8 mouse cellular contexts compared by ENCODE assay signal in genomic region chr14:31205562-31206467, GRCm38 (mm10). TPM values are rescaled to one million over a fixed set of nuclear protein-coding genes. Genes with fewer than 3 reads are reported as not detected.
A peak's percentile ranks its signal among the peaks of the same experiment; 100 is the strongest.
DNase-seq lines count a peak whose midpoint lies in the region; ATAC-seq and TF ChIP-seq lines count a peak whose summit lies in the region.

No protein-coding gene starts in this region.

- TF ChIP-seq RAD21 in MEL (IDR thresholded peaks at IDR 0.05; ENCODE audit: low read depth, low read length): no peak

- peak overlapping the region; percentile 73 for H3K4me2 ChIP-seq in intestine, embryonic 14.5 days (ENCODE audit: low read length)
- peak overlapping the region; percentile 85 for H3K4me2 ChIP-seq in limb, embryonic 15.5 days
- H3K4me2 ChIP-seq in myocyte (ENCODE audit: low read depth): peak overlapping the region; percentile 89

- peak overlapping the region; percentile 99 for H3K9ac ChIP-seq in MEL (ENCODE audit: control insufficient read depth, low read depth, low read length, poor library complexity, severe bottlenecking)
- H3K9ac ChIP-seq in intestine, embryonic 14.5 days (ENCODE audit: low read length): peak overlapping the region; percentile 97
- peak overlapping the region; percentile 93 for H3K9ac ChIP-seq in limb, embryonic 15.5 days

- H3K27me3 ChIP-seq in MEL (ENCODE audit: control insufficient read depth in 1 of 2, insufficient read depth in 2 of 2, low read length in 2 of 2): no peaks in the 10 kb centered on the region
- no peaks in the 10 kb centered on the region for H3K27me3 ChIP-seq in cerebellum, adult 2 months (ENCODE audit: control insufficient read depth, insufficient read depth, low read length)
- H3K27me3 ChIP-seq in intestine, embryonic 14.5 days (replicated peaks; ENCODE audit: control insufficient read depth, insufficient read depth, low read length): no peaks in the 10 kb centered on the region
- no peaks in the 10 kb centered on the region for H3K27me3 ChIP-seq in limb, embryonic 15.5 days
- H3K27me3 ChIP-seq in myocyte (ENCODE audit: control insufficient read depth, insufficient read depth, insufficient read length): no peaks in the 10 kb centered on the region

- TF ChIP-seq EP300 in MEL (IDR thresholded peaks at IDR 0.05; ENCODE audit: low read depth in 1 of 2, low read length in 2 of 2): no peak

- DNase-seq in 3T3-L1 (ENCODE audit: low read depth, low spot score): peak; percentile 35
- peak; percentile 68 for DNase-seq in MEL (ENCODE audit: low read depth, low spot score)
- peak; percentile 60 to 74 for DNase-seq in cerebellum, adult 2 months
- DNase-seq in gastrocnemius, adult 2 months: peak; percentile 66
- DNase-seq in intestine, embryonic 14.5 days (ENCODE audit: low spot score): peak; percentile 80
- peak; percentile 51 for DNase-seq in urinary bladder, postnatal 14 days (ENCODE audit: low spot score)

- TF ChIP-seq POLR2A in MEL (IDR thresholded peaks at IDR 0.05; ENCODE audit: control insufficient read depth in 1 of 2, insufficient read depth in 1 of 2, low read depth in 1 of 2, low read length in 2 of 2, poor library complexity in 1 of 2): no peak
- TF ChIP-seq POLR2A in cerebellum, adult 2 months (IDR thresholded peaks at IDR 0.05; ENCODE audit: borderline replicate concordance, insufficient read depth, low read length): 0 out of 2 replicates have a peak, but pooled peaks have one; percentile 27
- TF ChIP-seq POLR2A in myocyte (IDR thresholded peaks at IDR 0.05; ENCODE audit: insufficient read length, low read depth): peak; percentile 26

- H3K79me2 ChIP-seq in MEL (ENCODE audit: control insufficient read depth, insufficient read depth, low read length, poor library complexity) (peaks cover 19% of the 10 kb centered on the region), myocyte (ENCODE audit: control insufficient read depth, insufficient read depth) (peaks cover 70% of the 10 kb centered on the region)

- TF ChIP-seq CTCF in MEL (IDR thresholded peaks at IDR 0.05 in 2 of 3, conservative IDR thresholded peaks at IDR 0.05 in 1 of 3; ENCODE audit: control insufficient read depth in 1 of 3, insufficient read depth in 1 of 3, low read depth in 2 of 3, low read length in 3 of 3, poor library complexity in 1 of 3, severe bottlenecking in 1 of 3): no peak
- TF ChIP-seq CTCF in cerebellum, adult 2 months (IDR thresholded peaks at IDR 0.05; ENCODE audit: borderline replicate concordance, insufficient read depth, low read depth, low read length): no peak
- TF ChIP-seq CTCF in gastrocnemius, adult 2 months (IDR thresholded peaks at IDR 0.05): no peak

- H3K27ac ChIP-seq in MEL (ENCODE audit: control insufficient read depth, low read depth, low read length): peak overlapping the region; percentile 62
- peak overlapping the region; percentile 60 for H3K27ac ChIP-seq in cerebellum, adult 2 months (ENCODE audit: insufficient read depth, low read length)
- H3K27ac ChIP-seq in gastrocnemius, adult 2 months: peak overlapping the region; percentile 95
- peak overlapping the region; percentile 78 for H3K27ac ChIP-seq in intestine, embryonic 14.5 days (ENCODE audit: low read depth)
- H3K27ac ChIP-seq in limb, embryonic 15.5 days: peak overlapping the region; percentile 96

- H3K36me3 ChIP-seq in MEL (ENCODE audit: control insufficient read depth in 1 of 2, insufficient read depth in 2 of 2, low read length in 2 of 2): peaks cover 3 to 18% of the 10 kb centered on the region in 2 experiments; a peak in 3 of 4 replicates
- peaks cover 36% of the 10 kb centered on the region for H3K36me3 ChIP-seq in intestine, embryonic 14.5 days (ENCODE audit: control insufficient read depth, insufficient read depth, low read length)
- H3K36me3 ChIP-seq in limb, embryonic 15.5 days: peaks cover 35% of the 10 kb centered on the region
- H3K36me3 ChIP-seq in myocyte (ENCODE audit: control insufficient read depth, insufficient read depth): peaks cover 45% of the 10 kb centered on the region

- peaks cover 3 to 11% of the 10 kb centered on the region in 2 experiments; a peak in 3 of 4 replicates for H3K4me1 ChIP-seq in MEL (ENCODE audit: control insufficient read depth in 1 of 2, insufficient read depth in 2 of 2, low read length in 2 of 2)
- no peaks in the 10 kb centered on the region; the same call in 1 of the 2 replicates for H3K4me1 ChIP-seq in cerebellum, adult 2 months (ENCODE audit: control insufficient read depth, insufficient read depth, low read length)
- peaks cover 12% of the 10 kb centered on the region for H3K4me1 ChIP-seq in intestine, embryonic 14.5 days (replicated peaks; ENCODE audit: control insufficient read depth, insufficient read depth, low read length)
- peaks cover 18% of the 10 kb centered on the region for H3K4me1 ChIP-seq in limb, embryonic 15.5 days

- ATAC-seq in intestine, embryonic 14.5 days (replicated peaks; ENCODE audit: low FRiP score, low TSS enrichment, low read depth): peak; percentile 63
- ATAC-seq in limb, embryonic 15.5 days (ENCODE audit: insufficient number of reproducible peaks, low FRiP score, low TSS enrichment, low read depth): peak; percentile 62; the same call in 1 of the 2 replicates

- WGBS in cerebellum, adult 2 months: under 1% methylated on average over 39 of the region's 39 CpGs
- under 1% methylated on average over 39 of the region's 39 CpGs for WGBS in intestine, embryonic 14.5 days
- WGBS in limb, embryonic 15.5 days: under 1% methylated on average over 39 of the region's 39 CpGs

- H3K4me3 ChIP-seq in MEL (ENCODE audit: control insufficient read depth in 1 of 2, insufficient read depth in 1 of 2, low read depth in 2 of 2, low read length in 2 of 2) (peak overlapping the region; percentile 84 to 98), myocyte (peak overlapping the region; percentile 100)
- H3K4me3 ChIP-seq in cerebellum, adult 2 months (replicated peaks; ENCODE audit: insufficient read depth, low read depth, low read length): peak overlapping the region; percentile 83
- peak overlapping the region; percentile 86 for H3K4me3 ChIP-seq in gastrocnemius, adult 2 months
- H3K4me3 ChIP-seq in intestine, embryonic 14.5 days (ENCODE audit: low read depth, low read length): peak overlapping the region; percentile 78
- peak overlapping the region; percentile 74 for H3K4me3 ChIP-seq in limb, embryonic 15.5 days

- H3K9me3 ChIP-seq in MEL (replicated peaks; ENCODE audit: insufficient read depth, low read length): no peaks in the 10 kb centered on the region
- H3K9me3 ChIP-seq in intestine, embryonic 14.5 days (ENCODE audit: control insufficient read depth, low read length): no peaks in the 10 kb centered on the region
- no peaks in the 10 kb centered on the region for H3K9me3 ChIP-seq in limb, embryonic 15.5 days

- H3ac ChIP-seq in myocyte (ENCODE audit: control insufficient read depth, insufficient read length): peak overlapping the region; percentile 74

- intact Hi-C loops in gastrocnemius, adult 2 months (cut with DNase I): loop anchor here (5.0 kb wide), 1 partner anchor 46 kb away; the partner anchor contains the start of genes Bap1 and Phf7

RNA-seq across cellular contexts. Expression of gene Tnnc1, which starts 2.3 kb away (rescaled TPM):
- not detected in 2 replicates for total RNA-seq in MEL (2012; rRNA removed)
- polyA plus RNA-seq in MEL (2012; ENCODE audit: insufficient read depth in 1 of 2, insufficient read length in 2 of 2, low read depth in 1 of 2, low replicate concordance in 2 of 2, missing spikeins in 1 of 2) (under 1 TPM in 1 of 2 experiments, not detected in 1; 0.19 TPM), myocyte (2012; fragmentation: generic; extraction: Trizol) (7,028 TPM)
- 6.1 and 7.6 TPM in 2 replicates for polyA plus RNA-seq in cerebellum, adult 2 months (2012; rRNA removed)
- 1,000 to 10,000 TPM in 1 of 2 experiments, 100 to 1,000 TPM in 1; 386 to 1,185 TPM for total RNA-seq in gastrocnemius, adult 2 months (2021)
- 2.2 and 2.6 TPM in 2 replicates for polyA plus RNA-seq in intestine, embryonic 14.5 days (2014; fragmentation: Nextera tagmentation; extraction: Ambion mirVana)
- 276 and 549 TPM in 2 replicates for polyA plus RNA-seq in limb, embryonic 15.5 days (2015; fragmentation: Nextera tagmentation; extraction: Ambion mirVana)

RNA-seq across cellular contexts. Expression of gene Nisch, which starts 10.9 kb away (rescaled TPM):
- 49.1 and 53.0 TPM in 2 replicates for total RNA-seq in MEL (2012; rRNA removed)
- polyA plus RNA-seq in MEL (2012; ENCODE audit: insufficient read depth in 1 of 2, insufficient read length in 2 of 2, low read depth in 1 of 2, low replicate concordance in 2 of 2, missing spikeins in 1 of 2): 100 to 1,000 TPM in 1 of 2 experiments, not detected in 1; 154 TPM
- polyA plus RNA-seq in cerebellum, adult 2 months (2012; rRNA removed): 292 and 304 TPM in 2 replicates
- total RNA-seq in gastrocnemius, adult 2 months (2021): 10 to 100 TPM; 60.8 to 70.3 TPM
- 330 and 367 TPM in 2 replicates for polyA plus RNA-seq in intestine, embryonic 14.5 days (2014; fragmentation: Nextera tagmentation; extraction: Ambion mirVana)
- polyA plus RNA-seq in limb, embryonic 15.5 days (2015; fragmentation: Nextera tagmentation; extraction: Ambion mirVana): 336 and 363 TPM in 2 replicates
- polyA plus RNA-seq in myocyte (2012; fragmentation: generic; extraction: Trizol): 266 TPM

RNA-seq across cellular contexts. Expression of gene Sema3g, which starts 11.8 kb away (rescaled TPM):
- 0.03 and 0.04 TPM in 2 replicates for total RNA-seq in MEL (2012; rRNA removed)
- polyA plus RNA-seq in MEL (2012; ENCODE audit: insufficient read depth in 1 of 2, insufficient read length in 2 of 2, low read depth in 1 of 2, low replicate concordance in 2 of 2, missing spikeins in 1 of 2) (under 1 TPM in 1 of 2 experiments, not detected in 1; 0.25 TPM), myocyte (2012; fragmentation: generic; extraction: Trizol) (1.8 TPM)
- 3.0 and 3.2 TPM in 2 replicates for polyA plus RNA-seq in cerebellum, adult 2 months (2012; rRNA removed)
- 1 to 10 TPM; 7.0 to 8.3 TPM for total RNA-seq in gastrocnemius, adult 2 months (2021)
- polyA plus RNA-seq in intestine, embryonic 14.5 days (2014; fragmentation: Nextera tagmentation; extraction: Ambion mirVana): 0.23 and 0.55 TPM in 2 replicates
- 1.2 and 1.5 TPM in 2 replicates for polyA plus RNA-seq in limb, embryonic 15.5 days (2015; fragmentation: Nextera tagmentation; extraction: Ambion mirVana)

RNA-seq across cellular contexts. Expression of gene Stab1, which starts 37.4 kb away (rescaled TPM):
- 0.15 TPM in 1 of 2 replicates, not detected in the other for total RNA-seq in MEL (2012; rRNA removed)
- polyA plus RNA-seq in MEL (2012; ENCODE audit: insufficient read depth in 1 of 2, insufficient read length in 2 of 2, low read depth in 1 of 2, low replicate concordance in 2 of 2, missing spikeins in 1 of 2) (under 1 TPM in 1 of 2 experiments, not detected in 1; 0.40 TPM), myocyte (2012; fragmentation: generic; extraction: Trizol) (0.46 TPM)
- polyA plus RNA-seq in cerebellum, adult 2 months (2012; rRNA removed): 8.6 and 9.6 TPM in 2 replicates
- 10 to 100 TPM; 14.0 to 16.5 TPM for total RNA-seq in gastrocnemius, adult 2 months (2021)
- polyA plus RNA-seq in intestine, embryonic 14.5 days (2014; fragmentation: Nextera tagmentation; extraction: Ambion mirVana): 35.8 and 41.0 TPM in 2 replicates
- 42.5 and 44.4 TPM in 2 replicates for polyA plus RNA-seq in limb, embryonic 15.5 days (2015; fragmentation: Nextera tagmentation; extraction: Ambion mirVana)

RNA-seq across cellular contexts. Expression of gene Phf7, which starts 45.3 kb away (rescaled TPM):
- total RNA-seq in MEL (2012; rRNA removed): 6.0 and 6.7 TPM in 2 replicates
- polyA plus RNA-seq in MEL (2012; ENCODE audit: insufficient read depth in 1 of 2, insufficient read length in 2 of 2, low read depth in 1 of 2, low replicate concordance in 2 of 2, missing spikeins in 1 of 2) (1 to 10 TPM in 1 of 2 experiments, not detected in 1; 7.6 TPM), myocyte (2012; fragmentation: generic; extraction: Trizol) (5.4 TPM)
- polyA plus RNA-seq in cerebellum, adult 2 months (2012; rRNA removed): 6.5 and 7.8 TPM in 2 replicates
- total RNA-seq in gastrocnemius, adult 2 months (2021): 1 to 10 TPM; 7.3 to 8.9 TPM
- 13.7 and 14.4 TPM in 2 replicates for polyA plus RNA-seq in intestine, embryonic 14.5 days (2014; fragmentation: Nextera tagmentation; extraction: Ambion mirVana)
- polyA plus RNA-seq in limb, embryonic 15.5 days (2015; fragmentation: Nextera tagmentation; extraction: Ambion mirVana): 9.5 and 12.5 TPM in 2 replicates

Comparison
In these comparisons a context has a peak if more than half of its experiments do, and no peak if none do; other contexts are left out.
1. Peak in every context shown above with its lines: DNase-seq, ATAC-seq, H3K4me3 ChIP-seq and H3K27ac ChIP-seq.
2. POLR2A ChIP-seq: peak in cerebellum, adult 2 months (single experiment) and myocyte (single experiment); none in MEL (0 of 2).
3. RNA of gene Tnnc1, which starts 2.3 kb away (polyA plus RNA-seq): 7,028 TPM in myocyte (single experiment) and 276 to 549 TPM in limb, embryonic 15.5 days; 6.1 to 7.6 TPM in cerebellum, adult 2 months, 2.2 to 2.6 TPM in intestine, embryonic 14.5 days and 0.19 TPM in MEL; every median in the first group is over 10 times any median in the second.